Mouse (Mus musculus) CH12.LX (cell line): ENCODE data around the gene Slc17a5. TPM values are rescaled to one million over a fixed set of nuclear protein-coding genes. Genes with fewer than 3 reads are reported as not detected.
A peak's percentile ranks its signal among the peaks of the same experiment; 100 is the strongest.

Experiments
- DNase-seq: peaks from one replicate; pipeline ENCODE4 v3.0.0-alpha.2; 2013; ENCODE audit errors: extremely low read depth
- H3K27ac ChIP-seq: 2 replicates; pipeline ENCODE4 v1.5.1; 2012; ENCODE audit warnings: low read depth, mild to moderate bottlenecking, control low read depth, moderate library complexity; ENCODE audit not compliant: insufficient read depth
- H3K27me3 ChIP-seq: replicated peaks from 2 replicates; pipeline ENCODE3; 2012; ENCODE audit warnings: inconsistent platforms
- H3K36me3 ChIP-seq, 2 experiments: replicated peaks in 1 of 2; 2 replicates each; pipeline versions ENCODE3 to v1.6.1; 2012; ENCODE audit warnings: inconsistent platforms in 1 of 2, low read length in 1 of 2, mild to moderate bottlenecking in 1 of 2, mixed read lengths in 1 of 2, moderate library complexity in 1 of 2; ENCODE audit not compliant: control insufficient read depth in 1 of 2, insufficient read depth in 1 of 2
- H3K4me1 ChIP-seq, 2 experiments: 2 replicates each; pipeline ENCODE4 v1.6.1; 2012; ENCODE audit warnings: inconsistent platforms in 1 of 2, moderate library complexity in 1 of 2; ENCODE audit not compliant: insufficient read depth in 2 of 2, control insufficient read depth in 1 of 2
- H3K4me2 ChIP-seq: 2 replicates; pipeline ENCODE4 v1.6.1; 2012; ENCODE audit warnings: low read depth, mild to moderate bottlenecking, control low read depth; ENCODE audit not compliant: poor library complexity, insufficient read depth, severe bottlenecking
- H3K4me3 ChIP-seq, 3 experiments: fragments of 150-350 bp in 1 of 3; sonication (generic) in 1 of 3; replicated peaks in 1 of 3; 2 replicates each; pipeline versions ENCODE3 to v1.5.1; 2011 to 2012; ENCODE audit warnings: low read depth in 2 of 3, low read length in 2 of 3, mild to moderate bottlenecking in 2 of 3, moderate library complexity in 2 of 3, control low read depth in 1 of 3, improper control_type of control experiment in 1 of 3, inconsistent platforms in 1 of 3, mixed read lengths in 1 of 3; ENCODE audit not compliant: poor library complexity in 1 of 3
- H3K79me2 ChIP-seq: replicated peaks from 2 replicates; pipeline ENCODE4 v1.6.1; 2012; ENCODE audit warnings: mild to moderate bottlenecking, moderate library complexity; ENCODE audit not compliant: control insufficient read depth, poor library complexity, insufficient read depth, severe bottlenecking; ENCODE audit errors: extremely low read depth
- H3K9ac ChIP-seq: 2 replicates; pipeline ENCODE4 v1.6.1; 2012; ENCODE audit warnings: low read depth, mild to moderate bottlenecking, control low read depth, moderate library complexity; ENCODE audit not compliant: insufficient read depth
- H3K9me3 ChIP-seq: replicated peaks from 2 replicates; pipeline ENCODE3; 2012; ENCODE audit warnings: low read length, inconsistent platforms, mixed read lengths
- CHD1 ChIP-seq: IDR thresholded peaks from 2 replicates; pipeline ENCODE4 v1.6.1; 2012; ENCODE audit warnings: low read depth, low read length, improper control_type of control experiment, inconsistent platforms
- ETS1 ChIP-seq: conservative IDR thresholded peaks from 2 replicates; pipeline ENCODE4 v1.6.1; 2012; ENCODE audit warnings: low read depth, mild to moderate bottlenecking, inconsistent platforms, low read length, improper control_type of control experiment, moderate library complexity
- HCFC1 ChIP-seq: IDR thresholded peaks from 2 replicates; pipeline ENCODE4 v1.6.1; 2012; ENCODE audit warnings: low read depth, mild to moderate bottlenecking, inconsistent platforms, low read length, improper control_type of control experiment
- MAFK ChIP-seq: IDR thresholded peaks from 2 replicates; pipeline ENCODE4 v1.6.1; 2011; ENCODE audit warnings: low read length, improper control_type of control experiment; ENCODE audit not compliant: insufficient replicate concordance
- MAX ChIP-seq: IDR thresholded peaks from 2 replicates; pipeline ENCODE4 v1.6.1; 2011; ENCODE audit warnings: low read length, improper control_type of control experiment
- MEF2A ChIP-seq: IDR thresholded peaks from 2 replicates; pipeline ENCODE4 v1.6.1; 2014; ENCODE audit warnings: low read depth, mild to moderate bottlenecking, inconsistent platforms, low read length, improper control_type of control experiment, borderline replicate concordance
- MXI1 ChIP-seq: IDR thresholded peaks from 2 replicates; pipeline ENCODE4 v1.6.1; 2011; ENCODE audit warnings: mild to moderate bottlenecking, low read depth, low read length, improper control_type of control experiment
- NELFE ChIP-seq: IDR thresholded peaks from 2 replicates; pipeline ENCODE4 v1.6.1; 2011; ENCODE audit warnings: low read depth, low read length, improper control_type of control experiment
- NRF1 ChIP-seq: IDR thresholded peaks from 2 replicates; pipeline ENCODE4 v1.6.1; 2014; ENCODE audit warnings: low read depth, mild to moderate bottlenecking, inconsistent platforms, low read length, improper control_type of control experiment, moderate library complexity
- RCOR1 ChIP-seq: conservative IDR thresholded peaks from 2 replicates; pipeline ENCODE4 v1.6.1; 2012; ENCODE audit warnings: low read depth, mild to moderate bottlenecking, inconsistent platforms, low read length, improper control_type of control experiment
- SIN3A ChIP-seq: IDR thresholded peaks from 2 replicates; pipeline ENCODE4 v1.6.1; 2012; ENCODE audit warnings: low read length, improper control_type of control experiment, inconsistent platforms
- SMC3 ChIP-seq: IDR thresholded peaks from 2 replicates; pipeline ENCODE4 v1.6.1; 2011; ENCODE audit warnings: low read depth, low read length, improper control_type of control experiment
- TCF12 ChIP-seq: IDR thresholded peaks from 2 replicates; pipeline ENCODE4 v1.6.1; 2014; ENCODE audit warnings: low read depth, mild to moderate bottlenecking, inconsistent platforms, low read length, improper control_type of control experiment
- ZNF384 ChIP-seq: IDR thresholded peaks from 2 replicates; pipeline ENCODE4 v1.6.1; 2012; ENCODE audit warnings: low read depth, low read length, improper control_type of control experiment, inconsistent platforms
- dilution Hi-C: fragments of 300-500 bp; cut with MboI; formaldehyde crosslinking; loops from 2 replicates; pipeline ENCODE4 v1.14.3; 2020; ENCODE audit warnings: low sequenced_read_pairs; ENCODE audit not compliant: extremely low pct_unique_long_range_greater_than_20kb, extremely low pct_ligation_motif_present
- in situ Hi-C: fragments of 300-500 bp; cut with MboI; formaldehyde crosslinking; loops from 3 replicates; pipeline ENCODE4 v1.14.3; 2019; ENCODE audit warnings: low sequenced_read_pairs, low pct_ligation_motif_present, low pct_unique_long_range_greater_than_20kb, mixed read lengths
- polyA plus RNA-seq: library from polyadenylated mRNA; unstranded; fragments of >175 nt; gene quantifications from 2 replicates; pipeline ENCODE4 v1.2.1, GENCODE M21; 2012; ENCODE audit warnings: low read depth; ENCODE audit not compliant: insufficient read length
- total RNA-seq, 2 experiments: library from RNA; depleted of rRNA; stranded (reverse); fragments of 300-350 nt in 1 of 2; fragments of >200 nt in 1 of 2; gene quantifications; 2 replicates each; pipeline ENCODE4 v1.2.3; 2012 to 2014

The Slc17a5 gene
- total and polyA plus RNA-seq, 3 experiments, result 4.9 to 7.6 (median 6.7) TPM

GRCm38 (mm10) chr9:78508106-78508786, 79.6 kb downstream of the Slc17a5 start:
- Histone ChIP-seq H3K36me3 (peaks cover 14 to 21% of the 10 kb centered on the region in 2 experiments), H3K4me1 (peaks cover 6 to 14% of the 10 kb centered on the region in 2 experiments), H3K9me3 (peaks cover 3% of the 10 kb centered on the region), H3K9ac (no peak overlapping the region), H3K4me2 (no peak overlapping the region), H3K79me2 (peaks cover 23% of the 10 kb centered on the region), H3K4me3 (no peak overlapping the region), H3K27ac (no peak overlapping the region), H3K27me3 (no peaks in the 10 kb centered on the region)
- TF ChIP-seq MXI1 (no peak), MAFK (peak; percentile 90), TCF12 (no peak), NRF1 (no peak), MEF2A (no peak)
- dilution Hi-C loops, result no loop called here
- in situ Hi-C loops, result no loop called here
- no peak for DNase-seq

GRCm38 (mm10) chr9:78506722-78507077, 81.1 kb downstream of the Slc17a5 start:
- no peak for TF ChIP-seq ZNF384
- no peak for TF ChIP-seq ETS1
- TF ChIP-seq NELFE, result no peak
- TF ChIP-seq SMC3, result no peak
- TF ChIP-seq HCFC1, result no peak
- no peak for TF ChIP-seq SIN3A
- TF ChIP-seq MAX, result no peak
- no peak for TF ChIP-seq CHD1
- no peak for TF ChIP-seq RCOR1
- TF ChIP-seq, all 38 proteins: peak for 0
- no peak overlapping the region for H3K9ac ChIP-seq
- H3K4me2 ChIP-seq, result no peak overlapping the region

More at GRCm38 (mm10) chr9:78506722-78507077, 81.1 kb downstream of the Slc17a5 start:
- H3K9me3 ChIP-seq, result peaks cover 3% of the 10 kb centered on the region
- H3K36me3 ChIP-seq, result peaks cover 13 to 18% of the 10 kb centered on the region in 2 experiments
- peaks cover 6 to 18% of the 10 kb centered on the region in 2 experiments for H3K4me1 ChIP-seq
- peaks cover 23% of the 10 kb centered on the region for H3K79me2 ChIP-seq
- DNase-seq, result no peak
- H3K27ac ChIP-seq, result no peak overlapping the region
- H3K27me3 ChIP-seq, result no peaks in the 10 kb centered on the region
- no peak overlapping the region for H3K4me3 ChIP-seq
- dilution Hi-C loops, result no loop called here
- in situ Hi-C loops, result no loop called here
